Mouse (Mus musculus) bone marrow, adult 2 months (tissue): ENCODE measurements at regions not wholly inside any gene's neighbourhood (a gene's known extent, or its start where the extent isn't known, plus 50 kb on each side); places are given as distances from the start of the nearest gene placed in this dataset.

Experiments
- H3K27ac ChIP-seq: fragments of 200-500 bp; 2 replicates; pipeline ENCODE4 v1.5.1; 2012; ENCODE audit warnings: low read depth, mild to moderate bottlenecking, control low read depth, inconsistent platforms, low read length; ENCODE audit not compliant: control insufficient read depth, poor library complexity, insufficient read depth
- H3K4me1 ChIP-seq: fragments of 200-500 bp; 2 replicates; pipeline ENCODE4 v1.6.1; 2011; ENCODE audit warnings: low read length; ENCODE audit not compliant: control insufficient read depth, insufficient read depth
- H3K4me3 ChIP-seq: fragments of 200-500 bp; replicated peaks from 2 replicates; pipeline ENCODE3; 2011; ENCODE audit warnings: mild to moderate bottlenecking, low read depth, low read length, control low read depth; ENCODE audit not compliant: control insufficient read depth
- CTCF ChIP-seq: fragments of 200-500 bp; IDR thresholded peaks from 2 replicates; pipeline ENCODE4 v1.5.1; 2011; ENCODE audit warnings: low read length, control low read depth; ENCODE audit not compliant: control insufficient read depth, insufficient read depth
- POLR2A ChIP-seq: fragments of 200-500 bp; IDR thresholded peaks from 2 replicates; pipeline ENCODE4 v1.6.1; 2011; ENCODE audit warnings: low read depth, mild to moderate bottlenecking, control low read depth, low read length, borderline replicate concordance; ENCODE audit not compliant: control insufficient read depth
- WGBS: fragments of 180-500 bp; shearing (Covaris S2); methylation state at CpG from one replicate; pipeline ENCODE4 v1.1.7; 2018; 5-methylcytosine and 5-hydroxymethylcytosine counted together

- WGBS, result 13% methylated on average over 6 of the region's 6 CpGs
- TF ChIP-seq POLR2A (no peak), CTCF (no peak)
- H3K4me1 ChIP-seq, result no peaks in the 10 kb centered on the region
- no peak overlapping the region for H3K4me3 ChIP-seq
- no peak overlapping the region for H3K27ac ChIP-seq
These were observed 469.8 kb downstream of the Vrk1 start for GRCm38 (mm10) chr12:106479878-106480194.

GRCm38 (mm10) chr12:106480281-106481060 is 470.4 kb downstream of the Vrk1 start:
- WGBS, result 38% methylated on average over 12 of the region's 12 CpGs
- H3K27ac ChIP-seq, result no peak overlapping the region
- TF ChIP-seq POLR2A (no peak), CTCF (no peak)
- H3K4me3 ChIP-seq, result no peak overlapping the region
- H3K4me1 ChIP-seq, result no peaks in the 10 kb centered on the region

GRCm38 (mm10) chr12:106501622-106502327 is 491.7 kb downstream of the Vrk1 start:
- Histone ChIP-seq H3K4me1 (no peaks in the 10 kb centered on the region), H3K4me3 (no peak overlapping the region), H3K27ac (no peak overlapping the region)
- TF ChIP-seq POLR2A, result no peak
- no peak for TF ChIP-seq CTCF
- 19% methylated on average over 12 of the region's 12 CpGs for WGBS

DNA sequence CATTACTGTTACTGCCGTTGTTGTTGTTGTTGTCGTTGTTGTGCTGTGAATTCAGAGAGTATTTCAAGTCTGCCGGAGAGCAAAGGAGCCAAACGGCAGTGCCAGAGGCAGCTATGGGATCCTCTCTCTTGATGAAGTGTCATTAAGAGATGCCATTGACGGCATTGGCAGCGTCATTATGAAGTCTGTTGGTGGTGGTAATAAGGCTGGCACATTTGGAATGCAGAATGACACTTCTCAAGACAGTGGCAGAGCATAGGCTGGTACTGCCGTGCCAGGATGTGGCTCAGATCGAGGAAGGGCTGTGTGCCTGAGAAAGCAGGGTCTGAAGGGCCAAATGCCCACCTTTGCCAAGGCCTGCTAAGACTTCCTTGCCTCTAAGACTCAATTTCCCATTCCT is 494.3 kb downstream of the Vrk1 start:
- Histone ChIP-seq H3K4me1 (no peaks in the 10 kb centered on the region), H3K4me3 (no peak overlapping the region), H3K27ac (no peak overlapping the region)
- TF ChIP-seq POLR2A, result no peak
- TF ChIP-seq CTCF, result no peak
- 84% methylated on average over 8 of the region's 8 CpGs for WGBS

DNA sequence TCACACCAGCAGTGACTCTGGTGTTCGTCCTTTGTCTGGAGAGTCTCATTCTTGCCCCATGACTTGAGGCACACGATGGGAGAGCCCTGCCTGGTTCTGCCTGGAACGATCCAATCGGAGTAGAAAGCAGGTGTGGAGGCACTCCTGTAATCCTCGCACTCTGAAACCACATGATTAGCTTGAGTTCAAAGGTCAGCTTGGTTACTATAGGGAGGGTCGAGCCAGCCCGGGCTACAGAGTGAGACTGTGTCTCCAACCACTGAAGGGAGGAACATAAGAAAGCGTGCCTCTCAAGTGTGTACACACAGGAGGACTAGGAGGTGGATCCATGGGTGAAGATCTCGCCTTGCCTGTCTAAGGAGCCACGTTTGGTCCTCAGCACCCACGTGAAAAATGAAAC is 504.0 kb downstream of the Vrk1 start:
- no peak overlapping the region for H3K4me3 ChIP-seq
- WGBS, result 75% methylated on average over 11 of the region's 11 CpGs
- H3K4me1 ChIP-seq, result no peaks in the 10 kb centered on the region
- H3K27ac ChIP-seq, result no peak overlapping the region
- no peak for TF ChIP-seq CTCF
- TF ChIP-seq POLR2A, result no peak

DNA sequence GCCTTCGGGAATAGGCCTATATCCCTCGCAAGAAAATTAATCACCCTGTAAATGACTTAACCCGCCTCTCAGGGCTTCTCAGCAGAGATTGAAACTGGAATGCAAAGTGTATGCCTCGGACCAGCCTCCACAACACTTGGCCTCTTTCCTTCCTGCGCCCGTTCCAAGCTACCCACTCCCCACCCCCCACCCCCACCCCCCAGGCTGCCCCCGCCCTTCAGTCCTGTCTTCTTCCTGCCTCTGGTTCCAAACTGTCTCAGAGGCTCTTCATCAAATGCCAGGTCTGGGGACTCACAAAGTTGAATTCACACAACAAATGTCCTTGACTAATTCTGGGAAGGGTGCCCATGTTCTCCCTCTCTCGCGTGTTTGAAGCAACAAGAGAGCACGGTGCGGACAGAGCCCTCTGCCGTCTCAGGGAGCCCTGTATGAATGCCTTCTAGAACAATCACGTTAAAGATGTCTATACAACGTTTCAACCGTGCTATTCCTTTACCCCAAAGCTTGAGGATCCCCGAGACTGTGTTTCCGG is 505.3 kb downstream of the Vrk1 start:
- no peaks in the 10 kb centered on the region for H3K4me1 ChIP-seq
- no peak for TF ChIP-seq POLR2A
- no peak for TF ChIP-seq CTCF
- 60% methylated on average over 17 of the region's 17 CpGs for WGBS

DNA sequence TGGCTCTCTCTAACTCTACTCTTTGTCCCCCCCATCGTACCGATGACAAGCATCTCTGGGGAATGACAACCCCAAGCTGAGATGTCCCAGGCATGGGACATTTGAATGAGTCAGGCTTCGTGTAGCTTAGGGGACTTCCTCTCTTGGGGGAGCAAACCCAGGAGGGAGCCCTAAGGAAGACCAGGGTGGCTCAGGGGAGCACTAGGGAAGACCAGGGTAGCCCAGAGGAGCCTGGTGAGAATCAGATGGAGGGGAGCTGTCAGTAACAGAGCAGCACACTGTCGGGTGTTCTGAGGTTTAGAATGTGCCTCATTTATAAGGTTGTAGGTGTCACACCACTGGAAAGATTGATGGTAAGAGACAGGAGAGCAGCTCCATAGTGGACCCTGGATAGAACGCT is 509.1 kb downstream of the Vrk1 start:
- no peak overlapping the region for H3K4me3 ChIP-seq
- TF ChIP-seq POLR2A, result no peak
- no peak for TF ChIP-seq CTCF
- no peaks in the 10 kb centered on the region for H3K4me1 ChIP-seq
- H3K27ac ChIP-seq, result no peak overlapping the region
- 77% methylated on average over 5 of the region's 5 CpGs for WGBS

More for the DNA sequence above, 505.3 kb downstream of the Vrk1 start:
- H3K4me3 ChIP-seq, result no peak overlapping the region
- no peak overlapping the region for H3K27ac ChIP-seq

GRCm38 (mm10) chr12:106524411-106524810 is 514.4 kb downstream of the Vrk1 start:
- no peak for TF ChIP-seq POLR2A
- no peak for TF ChIP-seq CTCF
- Histone ChIP-seq H3K4me1 (no peaks in the 10 kb centered on the region), H3K27ac (no peak overlapping the region), H3K4me3 (no peak overlapping the region)
- WGBS, result 66% methylated on average over 4 of the region's 4 CpGs
